Mouse (Mus musculus) frontal cortex, postnatal 10 days (tissue): ENCODE data around the gene Rfx4.

Experiments
- DNase-seq, 2 experiments: peaks; one replicate each; pipeline ENCODE4 v3.0.0; 2022; ENCODE audit warnings: low spot score in 2 of 2, mixed read lengths in 1 of 2

Rfx4 gene

DNA sequence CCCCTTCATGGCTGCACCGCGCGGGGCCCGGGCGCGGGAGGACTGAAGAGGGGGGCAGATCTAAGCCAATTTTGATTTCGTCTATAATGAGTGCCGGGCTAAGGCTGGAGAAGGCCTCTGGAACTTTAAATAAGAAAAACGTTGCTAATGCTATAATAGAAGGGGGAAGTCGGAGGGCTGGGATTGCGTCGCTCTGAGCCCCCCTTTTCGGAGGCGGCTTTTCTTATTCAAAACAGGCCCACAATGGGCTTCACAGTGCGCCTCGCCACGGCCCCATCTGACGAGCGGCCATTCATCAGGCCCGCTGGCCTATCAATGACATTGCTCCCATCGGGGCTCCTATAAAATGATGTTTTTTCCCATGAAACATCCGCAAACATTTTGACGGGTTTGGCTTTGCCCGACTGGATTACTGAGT lies at the start of gene Rfx4:
TSS of gene Rfx4 (plus strand) at position 277 of the 418 bp plus-strand sequence.
- peak in 1 of 2 experiments; percentile 33 for DNase-seq

DNA sequence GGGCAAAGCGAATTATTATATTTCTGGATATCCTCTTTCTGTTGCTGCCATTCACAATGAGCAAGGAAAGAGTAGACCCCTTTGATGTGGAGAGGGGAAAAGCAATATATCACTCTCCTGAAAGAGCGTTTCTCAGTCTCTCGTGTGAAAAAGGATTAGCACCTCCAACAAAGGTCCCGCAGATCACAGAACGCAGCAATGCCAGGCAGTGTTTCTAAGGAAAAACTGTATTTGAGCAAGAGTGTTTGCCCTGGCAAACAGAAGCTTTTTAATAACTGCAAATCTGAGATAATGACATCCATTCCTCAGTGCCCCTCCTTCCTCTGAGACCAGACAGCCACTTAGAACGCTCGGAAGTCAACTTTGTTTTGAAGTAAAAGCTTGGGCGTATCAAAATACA lies 49.3 kb upstream of the Rfx4 start:
- no peak for DNase-seq

DNA sequence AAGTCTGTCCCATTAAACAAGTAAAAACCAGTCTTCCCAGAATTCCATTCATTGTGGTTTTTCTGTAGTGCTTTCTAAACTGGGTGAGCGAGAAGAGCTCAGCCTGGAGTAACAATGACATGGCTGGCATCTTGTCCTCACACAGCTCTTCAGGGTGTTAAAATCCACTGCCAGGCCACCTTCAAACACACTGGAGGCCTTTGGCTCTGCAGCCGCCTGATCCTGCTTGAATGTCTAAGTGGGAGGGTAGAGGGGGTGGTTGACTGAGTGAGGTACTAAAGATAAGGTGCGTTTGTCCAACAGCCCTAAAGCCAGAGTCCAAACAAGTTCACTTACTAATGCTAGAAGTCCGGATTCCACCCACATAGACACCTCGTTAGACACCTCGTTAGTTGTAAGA lies 48.6 kb upstream of the Rfx4 start:
- no peak for DNase-seq

DNA sequence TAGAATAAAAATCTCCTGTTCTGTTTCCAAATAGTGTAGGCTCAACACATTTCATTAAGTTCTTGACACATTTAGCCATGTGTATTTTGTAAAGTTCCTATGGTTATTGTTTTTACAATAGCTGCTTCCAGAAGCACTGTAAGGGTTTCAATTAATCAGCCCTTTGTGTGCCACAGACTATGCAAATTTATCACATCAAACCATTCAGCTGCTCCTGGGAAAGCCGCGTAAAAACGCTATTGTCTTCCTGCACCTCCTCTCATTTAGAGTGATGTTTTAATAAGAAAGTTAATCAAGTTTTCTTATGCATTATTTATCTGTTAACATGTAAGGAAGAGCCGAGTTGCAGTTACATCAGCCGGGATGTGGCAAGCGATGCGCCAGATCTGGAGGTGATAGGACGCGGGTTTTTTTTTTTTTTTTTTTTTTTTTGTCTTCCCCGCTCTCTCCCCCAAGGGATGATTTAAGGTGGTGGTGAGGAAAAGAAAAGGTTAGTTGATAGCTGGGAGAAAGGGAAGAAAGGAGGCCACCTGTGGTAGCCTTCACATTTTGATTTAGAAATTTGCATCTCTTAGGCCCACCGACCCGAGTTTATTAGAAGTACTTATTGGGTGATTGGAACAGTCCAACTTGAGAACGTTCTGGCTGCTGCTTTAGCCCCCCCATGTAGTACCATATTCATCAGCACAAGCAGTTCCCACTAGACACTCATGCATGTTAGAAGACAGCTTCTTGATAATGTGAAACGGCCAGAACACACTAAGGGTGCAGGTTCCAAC lies 47.9 kb upstream of the Rfx4 start:
- DNase-seq = no peak

DNA sequence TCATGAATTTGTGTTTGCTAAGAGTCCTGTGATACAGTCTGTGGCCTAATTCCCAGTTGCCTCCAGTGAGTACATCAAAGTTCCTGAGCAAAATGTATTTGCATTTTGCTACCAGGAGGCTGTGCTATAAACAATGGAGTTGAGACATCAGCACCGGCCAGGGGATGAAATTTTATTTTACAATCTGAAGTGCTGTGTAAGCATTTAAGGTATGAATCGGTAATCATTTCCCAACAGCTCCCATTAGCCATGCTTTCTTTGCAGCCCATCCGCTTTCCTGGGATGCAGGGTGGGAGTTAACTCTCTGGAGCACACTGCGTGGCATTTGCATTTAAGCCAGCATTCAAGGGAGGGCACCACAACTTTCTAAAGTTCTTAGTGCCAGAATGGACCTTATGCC lies 45.7 kb upstream of the Rfx4 start:
- no peak for DNase-seq

DNA sequence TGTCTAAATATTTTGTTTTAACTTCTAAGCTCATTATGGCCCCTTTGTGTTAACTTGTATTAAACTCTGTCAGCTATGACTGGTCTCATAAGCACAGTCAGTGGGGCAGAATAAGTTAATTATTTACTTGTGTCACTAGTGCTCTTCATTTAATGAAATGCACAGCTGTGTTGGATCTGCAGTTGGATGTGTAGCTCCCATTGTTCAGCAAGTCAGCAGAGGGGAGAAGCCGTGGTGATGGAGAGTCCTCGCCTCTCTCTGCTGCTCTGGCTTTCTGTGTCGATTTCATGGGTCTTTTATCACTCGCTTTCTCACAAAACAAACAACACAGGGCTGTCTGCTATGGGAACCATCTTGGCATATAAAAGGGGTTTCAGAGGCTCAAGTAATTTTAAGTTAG lies 45.0 kb upstream of the Rfx4 start:
- no peak for DNase-seq

DNA sequence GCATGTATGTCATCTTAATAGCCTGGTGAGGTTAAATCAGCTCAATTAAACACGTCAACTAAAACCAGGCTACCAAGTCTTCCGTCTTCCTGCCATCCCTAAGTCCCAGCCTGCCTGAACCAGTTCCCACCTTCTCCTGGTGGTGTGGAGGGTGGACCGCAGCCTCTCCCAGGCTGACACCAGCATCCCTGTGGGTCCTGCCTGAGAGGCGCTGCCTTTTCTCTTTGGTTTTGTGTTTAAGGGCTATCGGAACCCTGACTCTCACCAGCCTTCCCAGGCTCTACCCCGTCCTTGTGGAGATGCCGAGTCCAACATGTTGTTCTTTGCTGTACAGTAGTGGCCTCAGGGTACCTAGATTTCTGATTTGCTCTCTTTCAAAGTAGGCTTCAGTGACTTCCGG lies 44.4 kb upstream of the Rfx4 start:
- DNase-seq = no peak

DNA sequence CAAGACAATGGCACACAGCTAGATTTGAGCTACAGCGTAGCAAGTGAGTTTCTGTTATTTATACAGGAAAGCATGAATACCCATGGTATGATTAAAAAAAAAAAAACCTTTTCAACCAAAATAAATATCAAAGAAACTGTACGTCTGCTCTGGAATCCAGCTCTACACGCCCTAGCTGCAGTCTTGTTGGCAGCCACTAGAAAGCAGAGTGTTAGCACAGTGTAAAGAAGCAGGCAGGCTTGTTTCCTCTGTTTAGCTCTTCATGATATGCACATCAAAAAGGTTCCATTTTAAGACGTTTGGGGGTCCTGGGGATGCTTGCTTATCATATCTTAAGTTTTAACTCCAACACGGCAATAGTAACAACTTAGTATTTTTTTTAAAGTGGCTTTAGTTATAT lies 43.9 kb upstream of the Rfx4 start:
- DNase-seq = no peak

DNA sequence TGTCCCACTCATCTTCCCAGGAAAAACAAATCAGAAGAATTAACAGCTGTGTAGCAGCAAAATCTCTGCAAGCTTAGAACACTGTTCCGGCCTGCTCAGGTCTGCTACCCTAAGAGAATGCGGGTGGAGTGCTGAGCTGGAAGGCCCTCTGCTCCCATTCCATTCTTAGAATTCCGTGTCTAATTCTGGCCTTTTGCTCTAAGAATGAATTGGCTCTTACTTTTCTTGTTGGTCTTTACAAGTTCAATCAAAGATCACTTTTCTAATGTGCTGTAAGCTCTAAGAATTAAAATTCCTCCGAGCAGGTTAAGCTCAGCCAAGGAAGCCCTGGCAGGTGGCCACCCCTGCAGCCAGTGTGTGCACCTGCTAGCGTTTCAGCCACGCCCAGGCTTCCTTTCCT lies 43.3 kb upstream of the Rfx4 start:
- DNase-seq = no peak

DNA sequence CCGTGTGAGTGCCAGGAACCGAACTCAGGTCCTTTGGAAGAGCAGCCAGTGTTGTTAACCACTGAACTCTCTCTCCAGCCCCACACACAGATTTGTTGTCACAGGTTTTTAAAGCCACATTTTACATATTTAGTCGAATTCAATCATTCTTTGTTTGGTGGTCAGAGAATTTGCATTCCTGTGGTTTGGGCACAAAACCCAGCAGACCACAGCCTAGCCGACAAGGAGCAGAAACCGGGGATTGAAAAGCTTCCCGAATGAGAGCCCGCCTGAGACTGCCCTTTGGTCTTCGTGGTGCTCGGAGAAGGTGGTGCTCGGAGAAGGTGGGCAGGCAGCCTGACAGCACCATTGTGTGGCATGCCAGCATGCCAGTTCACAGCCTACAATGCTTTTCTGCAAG lies 42.8 kb upstream of the Rfx4 start:
- no peak for DNase-seq

DNA sequence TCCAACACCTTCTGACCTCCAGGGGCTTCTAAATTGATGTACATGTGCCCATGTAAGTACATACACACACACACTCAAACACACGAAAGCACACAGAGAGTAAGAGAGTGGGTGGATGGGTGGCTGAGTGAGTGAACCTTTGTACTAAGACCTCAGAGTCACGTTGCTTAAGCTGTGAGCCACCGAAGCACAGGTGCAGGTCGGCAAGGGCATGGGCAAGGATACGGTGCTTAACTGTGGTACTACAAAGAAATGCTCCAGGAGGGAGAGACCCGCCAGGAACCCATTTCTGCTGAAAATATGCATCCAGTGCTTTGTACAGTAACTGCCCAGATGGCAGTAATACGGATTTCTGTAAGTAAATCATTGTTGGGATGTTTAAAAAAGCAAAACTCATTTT lies 40.2 kb upstream of the Rfx4 start:
- no peak for DNase-seq

DNA sequence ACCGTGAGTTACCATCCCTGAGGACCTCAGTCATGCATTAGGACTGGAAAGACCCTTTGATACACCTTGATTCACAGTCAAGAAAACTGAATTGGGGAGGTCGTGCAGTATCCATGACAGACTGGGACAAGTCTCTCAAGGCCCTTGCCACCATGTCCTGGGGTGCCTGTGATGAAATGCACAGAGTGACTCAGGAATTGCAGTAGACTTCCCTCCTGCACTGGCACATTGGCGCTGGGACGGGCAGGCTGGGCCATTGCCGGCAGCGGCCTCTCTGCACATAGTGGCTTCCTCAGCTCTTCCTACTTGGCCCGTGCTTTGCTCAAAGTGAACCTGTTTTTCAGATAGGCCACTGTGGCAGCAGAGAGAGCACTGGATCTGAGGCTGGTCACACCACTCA lies 39.3 kb upstream of the Rfx4 start:
- DNase-seq = no peak

DNA sequence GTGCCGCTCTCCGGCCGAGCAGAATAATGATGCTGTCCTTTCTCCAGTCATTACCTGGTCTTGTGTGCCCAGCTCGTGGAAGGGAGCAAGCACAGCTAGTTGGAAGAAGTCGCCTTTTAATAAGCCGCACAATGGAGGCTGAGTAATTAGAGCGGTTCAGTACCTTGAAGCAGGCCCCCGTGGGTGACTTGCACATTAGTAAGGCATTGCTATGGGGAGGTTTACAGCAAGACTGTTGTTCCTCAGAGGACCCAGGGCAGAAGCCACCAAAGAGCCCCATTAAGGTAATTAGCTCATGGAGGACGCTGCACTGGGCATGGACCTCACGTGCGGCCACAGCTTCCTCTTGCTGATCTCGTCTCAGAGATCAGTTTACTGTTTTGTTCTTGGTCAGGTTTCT lies 33.2 kb upstream of the Rfx4 start:
- no peak for DNase-seq

DNA sequence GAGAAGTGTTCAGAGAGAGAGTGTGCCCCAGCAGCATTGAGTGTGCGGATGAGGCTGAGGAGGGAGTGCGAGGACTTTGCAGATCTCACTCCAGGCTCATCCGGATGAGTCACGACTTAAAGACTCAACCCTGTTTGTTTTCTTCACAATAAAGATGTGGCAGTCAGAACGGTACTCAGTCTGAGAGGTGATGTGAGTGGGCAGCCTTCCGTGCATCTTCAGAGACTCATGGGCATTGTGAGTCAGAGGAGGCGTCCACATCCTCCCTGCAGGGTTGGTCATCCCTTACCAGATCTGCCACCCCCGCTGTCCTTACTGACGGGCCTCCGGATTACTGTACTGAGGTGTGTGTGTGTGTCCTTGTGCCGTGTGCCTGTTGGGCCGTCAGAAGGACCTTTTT lies 28.9 kb upstream of the Rfx4 start:
- DNase-seq = no peak

DNA sequence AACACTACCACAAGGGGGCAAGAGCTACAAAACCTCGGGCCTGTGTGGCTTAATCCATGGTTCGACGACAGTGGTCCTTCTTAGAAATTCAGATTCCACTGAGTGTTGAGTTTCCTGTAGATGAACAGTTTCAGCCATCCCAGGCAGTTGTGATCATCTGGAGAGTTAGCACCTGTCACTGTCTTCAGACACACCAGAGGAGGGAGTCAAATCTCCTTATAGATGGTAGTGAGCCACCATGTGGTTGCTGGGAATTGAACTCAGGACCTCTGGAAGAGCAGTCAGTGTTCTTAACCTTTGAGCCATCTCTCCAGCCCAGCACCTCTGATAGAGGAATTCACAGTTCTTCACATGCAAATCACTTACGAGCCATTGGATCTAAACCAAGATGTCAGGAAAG lies 28.1 kb upstream of the Rfx4 start:
- DNase-seq = no peak

DNA sequence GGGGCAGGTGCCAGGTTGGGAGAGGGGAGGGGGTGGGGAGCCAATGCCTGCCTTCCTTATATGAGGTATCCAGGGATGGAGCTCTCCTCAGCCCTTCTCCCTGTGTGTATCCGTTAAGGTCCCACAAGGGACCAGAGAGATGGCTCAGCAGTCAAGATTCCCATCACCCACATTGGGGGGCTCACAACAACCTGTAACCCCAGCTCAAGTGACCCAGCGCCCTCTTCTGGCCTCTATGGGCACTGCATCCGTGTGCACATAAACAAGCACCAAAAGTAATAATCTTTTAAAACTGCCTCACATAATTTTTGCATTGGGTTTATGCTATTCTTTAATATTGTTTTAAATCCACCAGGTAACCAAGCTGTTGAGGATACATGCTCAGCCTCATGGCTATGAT lies 25.8 kb upstream of the Rfx4 start:
- no peak for DNase-seq

DNA sequence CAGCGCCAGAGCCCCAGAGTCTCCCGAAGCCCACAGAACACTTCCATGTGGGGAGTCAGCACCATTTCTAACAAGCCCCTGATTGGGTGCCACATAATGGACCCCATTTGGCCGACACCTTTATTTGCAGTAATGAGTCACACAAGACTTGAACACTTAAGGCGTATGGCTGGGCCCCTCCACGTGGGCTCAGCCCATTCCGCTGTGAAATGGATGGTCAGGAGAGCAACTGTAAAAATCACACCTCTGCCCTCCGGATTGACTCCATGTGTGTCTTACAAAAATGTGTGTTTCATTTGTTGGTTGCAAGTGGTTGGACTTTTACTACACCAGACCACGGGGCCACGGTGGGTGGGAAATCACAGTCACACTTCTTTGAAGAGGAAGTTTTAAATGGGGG lies 24.9 kb upstream of the Rfx4 start:
- DNase-seq = no peak

DNA sequence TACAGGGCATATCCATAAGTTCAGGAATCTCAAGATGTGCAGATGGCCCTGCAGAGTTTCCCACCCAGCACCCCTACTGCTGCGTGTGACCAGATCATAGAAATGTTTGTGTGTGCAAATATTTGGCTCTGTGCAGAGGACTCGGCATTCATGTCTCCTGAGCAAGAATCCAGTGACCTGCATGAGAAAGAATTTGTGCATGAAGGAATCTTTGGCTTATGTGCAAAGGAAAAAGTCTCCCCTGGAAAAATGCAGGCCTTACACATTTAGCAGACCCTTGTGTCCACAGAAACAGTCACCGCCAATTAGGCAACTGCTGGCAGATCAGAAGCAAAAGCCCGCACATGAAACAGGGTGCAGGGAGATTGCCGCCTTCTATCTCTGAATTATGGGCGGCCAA lies 22.4 kb upstream of the Rfx4 start:
- no peak for DNase-seq

DNA sequence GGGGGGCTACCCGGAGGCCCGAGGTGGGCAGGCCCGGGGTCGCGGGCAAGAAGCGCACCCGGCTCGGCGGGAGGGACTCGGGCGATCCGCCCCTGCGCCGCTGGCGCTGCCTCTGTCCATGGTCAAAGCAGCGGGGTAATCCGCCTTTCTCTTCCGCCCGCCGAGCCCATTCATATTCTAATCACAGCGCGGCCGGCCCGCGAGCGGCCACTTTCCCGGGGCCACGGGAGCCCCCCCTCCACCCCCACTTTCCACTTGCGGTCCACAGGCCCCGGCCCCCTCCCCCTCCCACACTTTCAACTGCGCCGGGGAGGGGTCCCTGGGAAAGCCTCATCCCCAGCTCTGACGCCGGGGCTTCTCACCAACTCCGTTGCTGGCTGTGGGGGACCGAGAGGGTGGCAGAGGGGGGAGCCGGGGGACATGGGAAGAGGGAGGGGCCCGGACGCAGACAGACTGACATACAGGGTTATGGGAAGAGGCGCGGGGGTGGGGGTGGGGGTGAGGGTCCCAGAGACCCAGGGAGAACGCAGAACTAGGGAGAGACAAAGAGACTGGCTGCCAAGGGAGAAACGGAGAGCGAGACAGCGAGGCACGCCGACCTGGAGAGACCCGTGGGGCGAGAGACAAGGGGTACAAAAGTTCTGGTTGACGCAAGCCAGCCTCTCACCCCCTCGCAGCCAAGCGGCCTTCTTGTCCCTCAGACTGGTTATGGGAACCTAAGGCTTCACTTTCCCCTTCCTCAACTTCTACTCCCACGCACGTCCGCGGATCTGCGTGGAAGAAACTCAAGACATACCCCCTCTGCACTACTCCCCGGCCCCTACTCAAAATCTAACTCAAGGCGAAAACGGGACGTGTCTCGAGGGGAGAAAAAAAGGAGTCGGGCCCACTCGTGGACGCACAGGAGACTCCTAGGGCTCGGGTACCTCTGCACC lies 744 bp upstream of the Rfx4 start:
- DNase-seq = peak in 1 of 2 experiments; percentile 37

DNA sequence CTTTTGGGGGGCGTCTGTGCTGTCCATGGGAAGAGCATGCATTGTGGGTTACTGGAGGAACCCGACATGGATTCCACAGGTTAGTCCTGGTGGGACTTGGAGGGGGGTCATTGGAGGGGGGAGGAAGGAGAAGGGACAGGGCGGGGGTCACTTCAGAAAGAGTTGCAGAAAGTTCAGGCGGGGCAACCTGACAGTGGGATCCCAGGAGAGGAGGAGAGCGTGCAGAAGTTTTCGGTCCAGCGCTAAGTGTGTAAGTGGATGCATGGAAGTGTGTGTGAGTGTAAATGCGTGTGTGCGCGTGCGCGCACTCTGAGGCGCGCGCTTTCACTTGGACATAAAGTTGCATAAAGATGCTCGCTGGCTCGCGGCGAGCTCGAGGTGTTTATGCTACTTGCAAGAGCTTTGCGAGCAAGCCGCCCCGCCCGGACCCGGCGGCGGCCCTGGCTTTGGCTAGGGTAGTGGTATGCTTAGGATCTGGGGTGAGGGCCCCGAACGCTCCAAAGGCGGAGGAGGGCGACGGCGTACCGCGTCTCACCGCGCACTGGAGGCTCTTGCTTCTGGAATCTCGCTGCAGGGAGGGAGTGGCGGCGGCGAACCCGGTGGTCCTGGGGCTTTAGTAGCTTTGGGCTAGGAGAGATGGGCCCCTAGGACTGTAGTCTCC lies 703 bp downstream of the Rfx4 start:
- DNase-seq = no peak

DNA sequence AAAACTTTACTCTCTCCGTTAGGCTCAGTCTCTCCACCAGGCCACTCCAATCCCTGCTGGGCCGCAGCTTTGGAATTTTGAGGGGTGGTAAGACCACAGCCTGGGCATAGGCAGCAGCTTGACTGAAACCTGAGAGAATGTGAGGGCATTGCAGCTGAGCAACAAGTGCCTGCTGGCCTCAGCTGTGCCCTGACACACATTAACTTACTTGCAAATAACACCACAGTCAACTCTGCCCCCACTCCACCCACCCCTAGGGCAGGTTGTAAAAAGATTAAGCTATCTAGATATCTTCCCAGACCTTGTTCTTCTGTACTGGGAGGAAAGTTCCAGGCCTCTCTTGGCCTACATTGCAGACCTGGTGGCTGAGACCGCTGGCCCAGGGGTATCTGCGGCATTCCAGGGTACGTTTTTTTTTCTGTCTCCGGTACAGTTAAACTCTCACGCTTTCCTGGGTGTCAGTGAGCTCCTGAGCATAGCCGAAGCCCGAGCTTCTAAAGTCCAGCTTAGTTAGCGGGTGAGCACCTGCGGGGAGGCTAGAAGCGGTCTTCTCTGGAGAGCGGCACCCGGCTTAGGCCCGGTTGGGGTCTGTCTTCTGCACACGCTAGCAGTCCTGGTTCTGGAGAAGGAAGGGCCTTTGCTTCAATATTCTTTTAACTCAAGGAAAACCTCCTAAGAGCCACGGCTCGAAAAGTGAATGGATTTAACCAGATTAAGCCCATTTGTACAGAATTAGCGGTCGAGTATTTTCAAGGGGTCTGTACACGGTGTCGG lies 1.8 kb downstream of the Rfx4 start:
- no peak for DNase-seq

DNA sequence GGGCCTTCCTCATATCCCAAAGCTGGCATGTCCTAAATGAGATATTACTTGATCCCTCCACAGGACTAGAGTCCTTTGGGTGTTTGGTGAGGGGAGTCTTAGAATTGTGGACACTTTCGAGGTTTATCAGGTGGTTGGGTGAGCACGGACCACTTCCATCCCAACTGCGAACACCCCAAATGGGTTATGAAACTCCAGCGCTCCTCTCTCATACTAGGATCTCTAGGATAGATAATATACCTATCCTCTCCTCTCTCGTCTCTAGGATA lies 2.3 kb downstream of the Rfx4 start:
- no peak for DNase-seq
